Mouse (Mus musculus): ENCODE results near the gene Vmn1r4.

Gene Vmn1r4

DNA sequence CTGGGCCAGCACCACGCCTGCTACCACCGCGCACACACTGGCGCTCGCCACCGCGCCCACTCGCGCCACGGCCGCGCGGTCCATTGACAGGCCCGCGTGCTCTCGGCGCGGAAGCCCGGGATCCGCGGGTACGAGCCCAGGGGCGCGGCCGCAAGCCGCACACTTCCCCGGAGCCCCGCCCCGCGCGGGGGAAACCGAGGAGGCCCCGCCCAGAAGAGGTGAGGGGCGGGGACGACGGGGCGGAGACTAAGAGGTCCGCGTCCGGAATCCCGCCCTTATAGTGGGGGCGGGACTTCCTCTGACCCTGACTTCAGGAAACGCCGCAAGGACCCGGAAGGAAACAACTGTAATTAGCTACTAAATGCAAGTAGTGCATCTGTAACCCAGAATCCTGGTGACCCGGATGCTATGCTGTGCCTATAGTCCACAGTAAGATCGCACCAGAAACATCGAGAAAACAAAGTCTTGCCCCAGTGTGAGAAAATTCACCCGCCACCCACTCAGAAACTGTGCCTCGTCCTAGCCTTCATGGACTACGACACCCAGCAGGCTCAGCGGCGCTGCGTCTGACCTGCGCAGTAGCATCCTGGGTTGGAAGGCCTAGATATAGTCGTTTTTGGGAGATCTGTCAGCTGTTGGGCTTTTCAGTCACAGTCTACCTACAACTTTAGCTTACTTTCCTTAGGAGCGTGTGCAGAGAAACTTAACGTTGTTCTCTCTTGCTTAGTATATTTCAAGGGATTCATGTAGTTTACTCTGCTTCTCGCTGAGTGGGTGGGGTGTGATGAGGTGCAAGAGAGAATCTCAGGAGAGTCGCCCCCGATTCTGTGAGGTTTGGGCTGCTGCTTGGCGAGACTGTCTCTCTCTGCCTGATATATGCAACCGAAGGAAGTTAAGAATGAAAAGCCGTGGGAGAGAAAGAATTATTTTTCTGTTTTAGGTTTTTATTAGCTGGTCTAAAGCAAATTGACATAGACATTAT lies at the start of gene Vmn1r4, which contains the start of gene Nt5c3:
Vmn1r4 (plus strand) TSS at position 290 of the 982 bp plus-strand sequence.
Nt5c3 (minus strand) TSS at position 207 of the 982 bp plus-strand sequence.
- peak; percentile 93 for DNase-seq (ENCODE audit: low read depth, low spot score)

DNA sequence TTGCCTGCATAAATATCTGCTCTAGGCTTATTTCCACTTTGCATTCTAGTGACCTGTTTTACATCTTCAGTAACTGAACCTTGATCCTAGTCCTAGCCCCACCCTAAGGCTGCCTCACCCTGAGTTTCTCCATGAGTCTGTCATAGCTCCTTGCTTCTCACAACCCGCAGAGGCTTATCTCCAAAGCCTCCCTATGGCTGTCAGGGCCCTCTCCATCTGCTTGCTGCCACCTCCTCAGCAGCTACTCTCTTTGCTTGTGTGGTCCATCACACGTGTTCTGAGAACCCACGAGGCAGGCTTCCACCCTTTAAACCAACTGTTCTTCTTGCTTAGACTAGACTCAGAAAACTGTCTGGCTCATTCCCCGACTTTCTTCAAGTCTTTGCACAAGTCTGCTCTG lies 46.9 kb upstream of the Vmn1r4 start:
- no peak for DNase-seq (ENCODE audit: low read depth, low spot score)

GRCm38 (mm10) chr6:56877985-56878384 lies 45.8 kb upstream of the Vmn1r4 start:
- peak; percentile 17 for DNase-seq (ENCODE audit: low read depth, low spot score)

- no peak for DNase-seq (ENCODE audit: low read depth, low spot score)
Observed at GRCm38 (mm10) chr6:56879352-56879955, 44.4 kb upstream of the Vmn1r4 start.

GRCm38 (mm10) chr6:56888561-56888960 lies 35.3 kb upstream of the Vmn1r4 start:
- DNase-seq (ENCODE audit: low read depth, low spot score) = no peak

DNA sequence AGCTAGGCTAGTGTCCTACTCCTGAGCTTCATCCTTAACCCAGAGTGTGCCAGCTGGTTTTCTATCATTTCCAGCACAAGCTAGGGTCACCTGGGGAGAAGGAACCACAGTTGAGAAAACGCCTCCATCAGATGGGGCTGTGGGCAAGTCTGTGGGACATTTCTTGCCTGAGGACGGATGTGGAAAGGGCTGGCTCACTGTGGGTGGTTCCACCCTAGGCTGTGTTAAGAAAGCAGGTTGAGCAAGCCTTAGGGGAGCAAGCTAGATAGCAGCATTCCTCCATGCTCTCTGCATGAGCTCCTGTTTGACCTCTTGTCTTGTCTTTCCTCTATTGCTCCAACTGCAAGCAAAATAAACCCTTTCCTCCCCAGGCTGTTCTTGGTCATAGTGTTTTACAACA lies 33.1 kb upstream of the Vmn1r4 start:
- no peak for DNase-seq (ENCODE audit: low read depth, low spot score)

DNA sequence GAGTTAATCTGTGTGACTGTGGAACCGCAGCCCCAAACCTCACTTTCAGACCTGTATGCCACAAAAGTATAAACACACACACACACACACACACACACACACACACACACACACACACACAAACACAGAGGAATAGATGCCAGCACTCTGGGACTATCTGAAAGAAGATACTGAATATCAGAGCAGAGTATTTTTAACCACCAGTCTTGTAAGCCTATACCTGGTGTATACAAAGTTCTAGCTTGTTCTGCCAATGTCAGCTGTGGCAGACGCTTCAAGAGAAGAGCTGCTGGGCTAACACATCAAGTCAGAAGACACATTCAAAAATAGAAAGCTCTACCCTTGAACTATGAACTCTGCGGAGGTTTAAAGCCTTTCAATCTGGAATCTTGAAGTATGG lies 24.2 kb upstream of the Vmn1r4 start:
- no peak for DNase-seq (ENCODE audit: low read depth, low spot score)

DNA sequence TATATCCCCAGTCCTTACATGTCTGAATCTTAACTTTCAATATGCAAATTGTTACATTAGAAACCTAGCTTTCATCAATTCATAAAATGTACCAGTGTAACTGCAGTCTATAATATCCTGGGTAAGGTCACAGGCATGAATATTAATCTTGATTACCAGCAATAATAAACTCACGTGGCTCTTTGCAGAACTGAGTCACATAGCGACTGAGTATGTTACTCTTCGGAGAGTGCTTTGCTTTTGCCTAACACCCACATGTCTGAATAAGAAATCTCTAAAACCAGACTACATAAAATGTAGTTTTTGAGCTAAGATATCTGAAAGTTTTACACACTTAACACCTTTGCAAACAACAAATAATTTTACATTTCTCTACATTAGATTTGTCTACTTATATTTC lies 22.5 kb upstream of the Vmn1r4 start:
- DNase-seq (ENCODE audit: low read depth, low spot score) = no peak

DNA sequence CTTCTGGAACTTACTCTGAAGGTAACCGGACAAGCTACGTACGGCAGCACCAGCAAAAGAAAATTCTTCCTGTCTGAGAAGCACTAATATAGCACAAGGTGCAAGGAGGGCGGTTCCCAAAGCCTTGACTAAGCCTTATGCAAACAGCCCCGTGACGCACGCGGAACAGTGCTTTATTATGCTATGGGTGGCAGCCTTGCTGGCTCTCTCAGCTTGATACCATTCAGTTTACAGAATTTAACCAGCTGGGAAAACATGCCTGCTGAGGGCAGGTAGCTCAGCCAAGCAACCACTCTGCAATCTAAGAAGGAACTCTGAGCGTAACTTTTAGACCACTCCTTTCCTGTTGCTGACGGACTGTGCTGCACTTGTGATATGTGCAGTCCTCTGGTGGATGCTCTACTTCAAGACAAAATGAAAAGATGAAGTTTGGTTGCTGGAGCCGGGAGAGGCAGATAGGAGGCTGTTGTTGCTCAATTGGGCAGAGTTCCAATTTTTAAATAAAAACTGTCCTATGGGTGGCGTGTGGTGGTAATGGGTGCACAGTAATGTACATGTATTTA lies 21.9 kb upstream of the Vmn1r4 start:
- peak; percentile 83 for DNase-seq (ENCODE audit: low read depth, low spot score)

DNA sequence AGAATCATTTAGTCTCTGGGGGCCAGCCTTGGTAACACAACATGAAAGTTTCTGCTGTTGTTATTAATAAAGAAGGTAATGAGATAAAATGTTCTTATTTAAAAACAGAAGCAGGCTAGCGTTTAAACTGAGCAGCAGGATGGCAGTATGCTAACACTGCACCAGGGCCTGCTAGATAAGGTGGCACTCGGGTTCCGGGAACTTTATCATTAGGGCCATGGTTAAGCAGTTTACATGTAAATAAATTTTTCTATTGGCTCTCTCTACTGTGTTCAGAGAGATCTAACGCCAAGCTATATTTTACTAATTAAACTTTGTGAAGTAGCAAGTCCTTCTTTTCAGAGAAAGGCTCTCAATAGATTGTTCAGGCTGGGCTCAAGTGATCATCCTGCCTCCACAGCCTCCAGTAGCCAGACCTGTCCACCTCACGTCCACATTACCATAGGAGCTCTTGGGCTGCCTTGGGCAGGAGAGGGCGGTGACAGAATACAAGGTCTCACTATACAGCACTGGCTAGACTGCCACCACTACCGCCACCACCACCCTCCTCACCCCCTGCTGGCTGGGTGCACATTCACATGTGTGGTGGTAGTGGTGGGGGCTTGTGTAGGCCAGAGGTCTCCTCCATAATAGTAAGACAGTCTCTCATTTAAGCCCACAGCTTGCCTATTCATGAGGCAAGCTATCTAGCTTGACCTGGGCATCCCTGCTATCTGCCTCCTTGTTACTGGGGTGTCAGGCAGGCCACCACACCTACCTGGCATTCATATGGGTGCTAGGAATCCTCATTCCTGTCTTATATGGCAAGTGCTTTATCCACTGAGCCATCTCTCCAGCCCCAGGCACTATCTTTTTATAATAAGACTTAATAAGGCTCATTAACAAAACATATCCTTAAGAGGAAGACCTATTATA lies 21.0 kb upstream of the Vmn1r4 start:
- no peak for DNase-seq (ENCODE audit: low read depth, low spot score)

DNA sequence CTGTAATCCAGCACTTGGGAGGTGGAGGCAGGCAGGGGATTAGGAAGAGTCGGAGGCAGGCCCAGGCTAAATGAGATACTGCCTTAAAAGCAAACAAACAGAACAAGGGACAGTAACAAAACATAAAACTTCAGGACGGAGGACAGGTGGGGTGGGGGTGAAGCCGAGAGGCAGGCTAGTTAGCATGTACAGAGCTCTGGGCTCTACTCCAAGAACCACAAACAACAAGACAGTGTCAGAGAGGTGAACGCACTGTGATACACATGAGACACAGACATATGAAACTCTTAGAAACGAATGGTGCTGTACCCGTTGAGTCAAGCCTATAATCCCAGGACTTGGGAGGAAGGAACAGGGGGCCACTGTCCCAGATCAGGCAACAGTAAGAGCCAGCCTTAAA lies 20.0 kb upstream of the Vmn1r4 start:
- DNase-seq (ENCODE audit: low read depth, low spot score) = no peak

DNA sequence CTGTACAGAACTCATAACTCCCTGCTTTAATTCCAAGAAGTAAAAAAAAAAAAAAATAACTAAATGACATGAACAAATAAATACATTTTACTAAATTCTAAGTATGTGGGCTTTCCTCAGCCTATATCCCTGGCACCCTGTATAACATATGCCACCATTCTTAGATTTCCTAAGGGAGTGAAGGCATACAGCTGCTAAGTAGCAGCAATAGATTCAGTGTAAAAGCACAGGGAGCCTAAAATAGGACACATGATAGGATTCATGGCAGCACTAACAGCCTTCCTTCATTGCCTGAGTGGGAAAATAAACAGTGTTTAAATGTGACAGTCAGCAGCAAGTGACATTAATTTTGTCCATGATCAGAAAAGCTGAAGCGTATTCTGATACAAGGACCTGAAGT lies 19.5 kb upstream of the Vmn1r4 start:
- no peak for DNase-seq (ENCODE audit: low read depth, low spot score)

DNA sequence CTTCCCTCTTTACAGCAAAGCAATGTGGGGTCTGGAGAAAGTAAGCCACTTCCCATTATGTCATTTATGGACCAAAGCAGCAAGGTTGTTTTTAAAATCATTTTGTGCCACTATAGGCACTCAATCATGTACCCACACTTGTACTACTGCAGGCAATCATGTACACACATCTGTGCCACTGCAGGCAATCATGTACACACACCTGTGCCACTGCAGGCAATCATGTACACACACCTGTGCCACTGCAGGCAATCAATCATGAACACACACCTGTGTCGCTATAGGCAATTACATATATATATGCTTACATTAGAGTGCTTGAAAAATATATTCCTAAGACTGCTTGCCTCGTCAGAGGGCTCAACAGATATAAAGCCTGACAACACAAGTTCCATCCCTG lies 18.8 kb upstream of the Vmn1r4 start:
- DNase-seq (ENCODE audit: low read depth, low spot score) = no peak

DNA sequence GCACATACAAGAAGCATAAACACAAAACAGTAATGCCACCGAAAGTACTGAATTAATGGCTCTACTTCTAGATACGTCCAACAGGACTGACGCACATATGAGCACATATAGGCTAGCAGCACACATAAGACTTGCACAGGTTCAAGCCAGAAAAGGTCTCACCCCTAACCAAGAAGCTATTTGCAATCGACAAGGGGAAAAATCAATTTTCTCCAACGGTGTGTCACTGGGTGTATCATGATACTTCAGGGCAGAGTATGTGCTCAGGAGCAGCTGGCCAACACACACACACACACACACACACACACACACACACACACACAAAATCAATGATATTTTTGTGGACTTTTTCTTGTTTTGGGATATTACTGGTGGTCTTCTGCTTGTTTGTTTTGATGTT lies 18.3 kb upstream of the Vmn1r4 start:
- DNase-seq (ENCODE audit: low read depth, low spot score) = no peak

GRCm38 (mm10) chr6:56906121-56906846 lies 17.5 kb upstream of the Vmn1r4 start:
- no peak for DNase-seq (ENCODE audit: low read depth, low spot score)

GRCm38 (mm10) chr6:56907973-56908372 lies 15.8 kb upstream of the Vmn1r4 start:
- DNase-seq (ENCODE audit: low read depth, low spot score) = no peak

DNA sequence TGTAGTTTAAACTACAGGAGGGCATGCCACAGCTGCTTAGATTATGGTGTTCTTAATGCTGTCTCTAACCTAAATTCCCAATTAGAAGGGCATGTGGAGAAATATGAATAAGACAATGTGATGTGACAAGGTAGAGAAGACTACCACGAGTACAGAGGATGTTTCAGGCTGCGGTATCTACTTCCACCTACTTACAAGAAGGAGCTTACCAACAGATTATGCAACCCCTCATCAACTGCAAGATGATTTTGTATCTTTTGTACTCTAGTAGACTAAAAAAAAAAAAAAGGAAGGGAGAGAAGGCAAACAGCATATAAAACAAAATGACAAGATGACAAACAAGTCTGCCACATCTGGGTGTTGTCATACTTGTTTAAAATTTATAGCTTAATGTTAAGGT lies 15.4 kb upstream of the Vmn1r4 start:
- no peak for DNase-seq (ENCODE audit: low read depth, low spot score)

DNA sequence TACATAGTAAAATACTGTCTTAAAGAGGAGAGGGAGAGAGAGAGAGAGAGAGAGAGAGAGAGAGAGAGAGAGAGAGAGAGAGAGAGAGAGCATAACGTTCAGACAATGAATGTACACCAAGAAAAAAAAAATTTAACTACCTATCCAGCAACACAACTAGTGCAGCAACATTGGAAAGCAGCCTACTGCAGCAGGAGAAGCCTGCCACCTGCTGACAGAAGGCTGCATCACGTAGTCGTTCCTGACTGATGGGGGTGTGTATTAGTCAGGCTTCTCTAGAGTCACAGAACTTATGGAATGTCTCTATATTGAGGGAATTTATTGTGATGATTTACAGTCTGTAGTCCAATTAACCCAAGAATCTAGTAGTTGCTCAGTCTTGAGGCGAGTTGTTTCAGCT lies 14.9 kb upstream of the Vmn1r4 start:
- DNase-seq (ENCODE audit: low read depth, low spot score) = peak; percentile 54

- DNase-seq (ENCODE audit: low read depth, low spot score) = no peak
Observed at GRCm38 (mm10) chr6:56910910-56911309, 12.9 kb upstream of the Vmn1r4 start.

GRCm38 (mm10) chr6:56913092-56913858 lies 10.5 kb upstream of the Vmn1r4 start:
- no peak for DNase-seq (ENCODE audit: low read depth, low spot score)
